Mouse (Mus musculus) liver, embryonic 14.5 days (tissue): ENCODE data around the gene Zfp810. TPM values are rescaled to one million over a fixed set of nuclear protein-coding genes. Genes with fewer than 3 reads are reported as not detected.
"Not testable (repeated sequence)": the region's sequence is repeated elsewhere in the genome, so short reads cannot be mapped to it uniquely, and the experiment has no call there.

Source experiments
- ATAC-seq: fragments of 200-750 bp; cut with Nextera tagmentation; 2 replicates; pipeline ENCODE4 v1.8.0; 2017; ENCODE audit warnings: moderate number of reproducible peaks, mild to moderate bottlenecking, moderate library complexity; ENCODE audit not compliant: insufficient read depth
- DNase-seq, 3 experiments: peaks; one replicate each; pipeline ENCODE4 v3.0.0-alpha.2; 2012 to 2013; ENCODE audit warnings: low read depth in 3 of 3, low spot score in 3 of 3
- H3K27ac ChIP-seq: fragments of 300-500 bp; sonication (generic); 2 replicates; pipeline ENCODE4 v1.5.1; 2014; ENCODE audit warnings: moderate library complexity, mild to moderate bottlenecking, control low read depth, inconsistent platforms
- H3K27me3 ChIP-seq: fragments of 300-500 bp; sonication (generic); 2 replicates; pipeline ENCODE4 v1.6.1; 2014; ENCODE audit warnings: mild to moderate bottlenecking, low read length, moderate library complexity; ENCODE audit not compliant: control insufficient read depth, insufficient read depth
- H3K36me3 ChIP-seq: fragments of 300-500 bp; sonication (generic); replicated peaks from 2 replicates; pipeline ENCODE4 v1.6.1; 2014; ENCODE audit warnings: low read depth; ENCODE audit not compliant: control insufficient read depth, insufficient read depth
- H3K4me1 ChIP-seq, 2 experiments: fragments of 200-500 bp in 1 of 2; fragments of 300-500 bp in 1 of 2; sonication (generic) in 1 of 2; replicated peaks; 2 replicates each; pipeline ENCODE4 v1.6.1; 2012 to 2014; ENCODE audit warnings: antibody characterized with exemption in 1 of 2, inconsistent platforms in 1 of 2, low read length in 1 of 2; ENCODE audit not compliant: control insufficient read depth in 2 of 2, insufficient read depth in 2 of 2
- H3K4me2 ChIP-seq: fragments of 300-500 bp; sonication (generic); 2 replicates; pipeline ENCODE4 v1.6.1; 2014; ENCODE audit warnings: low read depth, mild to moderate bottlenecking, control low read depth, moderate library complexity
- H3K4me3 ChIP-seq, 2 experiments: fragments of 200-500 bp in 1 of 2; fragments of 300-500 bp in 1 of 2; sonication (generic) in 1 of 2; 2 replicates each; pipeline ENCODE4 v1.5.1; 2012 to 2014; ENCODE audit warnings: low read depth in 2 of 2, low read length in 2 of 2, mild to moderate bottlenecking in 2 of 2, control low read depth in 1 of 2, inconsistent platforms in 1 of 2, moderate library complexity in 1 of 2; ENCODE audit not compliant: insufficient read depth in 1 of 2
- H3K9ac ChIP-seq: fragments of 300-500 bp; sonication (generic); replicated peaks from 2 replicates; pipeline ENCODE4 v1.6.1; 2014; ENCODE audit warnings: mild to moderate bottlenecking, control low read depth, moderate library complexity
- H3K9me3 ChIP-seq: fragments of 300-500 bp; sonication (generic); 2 replicates; pipeline ENCODE4 v1.6.1; 2016; ENCODE audit warnings: low read length, mixed read lengths; ENCODE audit not compliant: control insufficient read depth
- CTCF ChIP-seq: IDR thresholded peaks from 2 replicates; pipeline ENCODE4 v1.5.1; 2016; ENCODE audit warnings: antibody characterized with exemption, low read depth, control low read depth
- EP300 ChIP-seq: IDR thresholded peaks from 2 replicates; pipeline ENCODE4 v1.6.1; 2016; ENCODE audit warnings: antibody characterized with exemption, low read depth
- WGBS: fragments of 180-500 bp; shearing (Covaris S2); extraction: QIAGEN DNeasy Blood & Tissue Kit; methylation state at CpG from one replicate; pipeline ENCODE4 v1.1.7; 2014; ENCODE audit not compliant: insufficient replicate concordance; 5-methylcytosine and 5-hydroxymethylcytosine counted together
- polyA plus RNA-seq, 2 experiments: library from polyadenylated mRNA; depleted of rRNA in 1 of 2; stranded (reverse) in 1 of 2; unstranded in 1 of 2; fragments of >200 nt; fragmentation: Nextera tagmentation in 1 of 2; extraction: Ambion mirVana in 1 of 2; gene quantifications; 2 replicates each; pipeline versions ENCODE4 v1.2.1 to v1.2.3; 2012 to 2014

Gene Zfp810
- polyA plus RNA-seq, 2 experiments: 2.0 to 2.2 TPM

DNA sequence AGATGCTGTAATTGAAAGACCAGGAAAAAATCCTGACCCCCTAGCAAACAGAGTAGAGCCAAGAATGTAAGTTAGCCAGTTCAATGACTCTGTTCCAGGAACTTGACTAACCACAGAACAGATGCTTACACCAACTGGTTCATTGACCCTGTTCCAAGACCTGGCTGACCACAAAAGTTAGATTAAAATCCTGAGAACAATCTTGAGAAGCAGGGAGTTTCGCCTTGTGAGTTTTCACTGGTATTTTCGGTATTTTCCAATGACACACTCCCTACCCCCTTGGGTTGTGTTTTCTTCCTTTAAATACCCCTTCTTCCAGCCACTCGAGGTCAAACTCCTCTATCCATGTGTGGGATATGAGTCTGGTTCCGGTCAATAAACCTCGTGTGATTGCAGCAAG, 2.2 kb upstream of the Zfp810 start:
- Histone ChIP-seq H3K27ac (no peak overlapping the region), H3K36me3 (no peaks in the 10 kb centered on the region), H3K4me3 (no peak overlapping the region), H3K9me3 (no peaks in the 10 kb centered on the region), H3K9ac (no peak overlapping the region), H3K27me3 (no peaks in the 10 kb centered on the region), H3K4me2 (no peak overlapping the region), H3K4me1 (0 out of 4 replicates have a peak, but pooled peaks cover 0 to 3% of the 10 kb centered on the region in 2 experiments)
- DNase-seq: no peak
- ATAC-seq: no peak
- 66% methylated on average over 5 of the region's 5 CpGs for WGBS
- TF ChIP-seq CTCF (no peak), EP300 (no peak)

DNA sequence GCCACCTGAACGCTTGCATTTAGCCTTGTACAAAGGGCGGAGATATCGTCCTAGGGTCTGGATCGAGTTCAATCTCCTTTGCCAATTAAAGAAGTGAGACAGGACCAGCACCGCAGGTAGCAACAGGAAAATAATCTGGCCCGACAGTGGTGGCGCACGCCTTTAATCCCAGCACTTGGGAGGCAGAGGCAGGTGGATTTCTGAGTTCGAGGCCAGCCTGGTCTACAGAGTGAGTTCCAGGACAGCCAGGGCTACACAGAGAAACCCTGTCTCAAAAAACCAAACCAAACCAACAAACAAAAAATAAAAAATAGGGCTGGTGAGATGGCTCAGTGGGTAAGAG, 443 bp upstream of the Zfp810 start:
- Histone ChIP-seq H3K4me2 (peak overlapping the region; percentile 85), H3K4me3 (peak overlapping the region; percentile 69 to 81), H3K9ac (peak overlapping the region; percentile 74)
- H3K36me3 ChIP-seq, H3K4me1 ChIP-seq, H3K9me3 ChIP-seq, H3K27me3 ChIP-seq, H3K27ac ChIP-seq, DNase-seq: not testable (repeated sequence)
- 9% methylated on average over 9 of the region's 9 CpGs for WGBS
- ATAC-seq: peak; percentile 56

DNA sequence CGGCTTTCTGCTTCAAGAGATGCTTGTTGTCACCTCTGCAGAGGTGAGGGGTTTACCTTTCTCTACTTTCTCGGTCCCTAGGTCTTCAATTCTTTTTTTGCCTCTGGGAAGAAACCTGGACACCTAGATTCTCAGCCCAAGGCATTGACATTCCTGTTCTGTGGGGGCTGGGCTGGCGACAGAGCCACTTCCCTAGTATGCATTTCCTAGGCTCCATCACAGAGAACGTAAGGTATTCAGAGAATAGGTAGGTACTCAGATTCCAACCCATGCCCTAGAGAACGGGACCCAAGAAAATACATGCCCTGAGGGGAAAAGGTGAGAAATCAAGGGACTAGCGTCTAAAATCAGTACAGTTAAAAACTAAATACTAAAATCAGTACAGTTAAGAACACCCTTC, 722 bp downstream of the Zfp810 start:
- Histone ChIP-seq H3K9ac (peak overlapping the region; percentile 74), H3K27me3 (no peaks in the 10 kb centered on the region), H3K4me1 (0 out of 4 replicates have a peak, but pooled peaks cover 0 to 3% of the 10 kb centered on the region in 2 experiments), H3K9me3 (no peaks in the 10 kb centered on the region), H3K36me3 (no peaks in the 10 kb centered on the region), H3K4me2 (peak overlapping the region; percentile 85), H3K4me3 (peak overlapping the region; percentile 69 to 81), H3K27ac (no peak overlapping the region)
- no peak for ATAC-seq
- TF ChIP-seq CTCF (no peak), EP300 (no peak)
- no peak for DNase-seq
- 23% methylated on average over 6 of the region's 6 CpGs for whole genome bisulfite sequencing

DNA sequence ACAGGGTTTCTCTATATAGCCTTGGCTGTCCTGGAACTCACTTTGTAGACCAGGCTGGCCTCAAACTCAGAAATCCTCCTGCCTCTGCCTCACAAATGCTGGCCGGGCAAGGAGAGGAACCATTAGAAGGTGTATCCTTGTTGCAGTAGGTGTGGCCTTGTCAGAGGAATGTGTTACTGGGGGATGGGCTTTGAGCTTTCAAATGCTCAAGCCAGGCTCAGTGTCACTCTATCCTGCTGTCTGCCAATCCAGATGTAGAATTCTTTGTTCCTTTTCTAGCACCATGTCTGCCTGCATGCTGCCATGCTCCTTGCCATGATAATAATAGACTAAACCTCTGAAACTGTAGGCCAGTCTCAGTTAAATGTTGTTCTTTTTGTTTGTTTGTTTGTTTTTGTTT, 5.2 kb downstream of the Zfp810 start:
- WGBS: 74% methylated on average over 1 of the region's 1 CpGs
- 0 out of 4 replicates have a peak, but pooled peaks cover 0 to 3% of the 10 kb centered on the region in 2 experiments for H3K4me1 ChIP-seq
- DNase-seq: no peak
- no peaks in the 10 kb centered on the region for H3K27me3 ChIP-seq
- H3K27ac ChIP-seq: no peak overlapping the region
- H3K4me3 ChIP-seq: no peak overlapping the region
- no peaks in the 10 kb centered on the region for H3K9me3 ChIP-seq
- no peak for ATAC-seq
- H3K9ac ChIP-seq: no peak overlapping the region
- peaks cover 3% of the 10 kb centered on the region for H3K36me3 ChIP-seq
- TF ChIP-seq EP300: no peak
- TF ChIP-seq CTCF: no peak
- no peak overlapping the region for H3K4me2 ChIP-seq

DNA sequence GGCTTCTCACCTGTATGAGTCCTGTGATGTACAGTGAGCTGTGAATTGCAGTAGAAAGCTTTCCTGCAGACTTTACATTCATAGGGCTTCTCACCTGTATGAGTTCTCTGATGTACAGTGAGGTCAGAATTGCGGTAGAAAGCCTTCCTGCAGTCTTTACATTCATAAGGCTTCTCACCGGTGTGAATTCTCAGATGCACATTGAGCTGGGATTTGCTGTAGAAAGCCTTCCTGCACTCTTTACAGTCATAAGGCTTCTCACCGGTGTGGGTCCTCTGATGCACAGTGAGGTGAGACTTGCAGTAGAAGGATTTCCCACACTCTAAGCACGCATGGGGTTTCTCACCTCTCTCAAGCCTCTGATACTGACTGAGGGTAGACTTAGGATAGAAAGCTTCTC, 28.7 kb downstream of the Zfp810 start:
- Histone ChIP-seq H3K36me3 (peaks cover 21% of the 10 kb centered on the region), H3K4me1 (no peaks in the 10 kb centered on the region), H3K9ac (no peak overlapping the region), H3K27ac (no peak overlapping the region), H3K4me2 (no peak overlapping the region), H3K9me3 (peaks cover 18% of the 10 kb centered on the region), H3K4me3 (no peak overlapping the region), H3K27me3 (no peaks in the 10 kb centered on the region)
- 86% methylated on average over 4 of the region's 4 CpGs for WGBS
- TF ChIP-seq CTCF: no peak
- TF ChIP-seq EP300: no peak
- no peak for DNase-seq
- no peak for ATAC-seq
